Mouse (Mus musculus) midbrain, embryonic 13.5 days (tissue): Measurements from ENCODE around the gene Arrdc3. TPM values are rescaled to one million over a fixed set of nuclear protein-coding genes. Genes with fewer than 3 reads are reported as not detected.

Source experiments
- ATAC-seq: fragments of 200-750 bp; cut with Nextera tagmentation; 2 replicates; pipeline ENCODE4 v1.8.0; 2017; ENCODE audit warnings: mild to moderate bottlenecking, moderate TSS enrichment, moderate library complexity
- H3K27ac ChIP-seq: fragments of 300-500 bp; sonication (generic); 2 replicates; pipeline ENCODE4 v1.5.1; 2015; ENCODE audit warnings: inconsistent platforms, mild to moderate bottlenecking, moderate library complexity
- H3K27me3 ChIP-seq: fragments of 300-500 bp; sonication (generic); 2 replicates; pipeline ENCODE4 v1.6.1; 2015; ENCODE audit warnings: mild to moderate bottlenecking, inconsistent platforms
- H3K36me3 ChIP-seq: fragments of 300-500 bp; sonication (generic); 2 replicates; pipeline ENCODE4 v1.6.1; 2015; ENCODE audit warnings: mild to moderate bottlenecking, inconsistent platforms
- H3K4me1 ChIP-seq: fragments of 300-500 bp; sonication (generic); replicated peaks from 2 replicates; pipeline ENCODE4 v1.6.1; 2015; ENCODE audit warnings: inconsistent platforms
- H3K4me2 ChIP-seq: fragments of 300-500 bp; sonication (generic); replicated peaks from 2 replicates; pipeline ENCODE4 v1.6.1; 2015; ENCODE audit warnings: moderate library complexity, mild to moderate bottlenecking, inconsistent platforms
- H3K4me3 ChIP-seq: fragments of 300-500 bp; sonication (generic); replicated peaks from 2 replicates; pipeline ENCODE4 v1.5.1; 2015; ENCODE audit warnings: mild to moderate bottlenecking, inconsistent platforms
- H3K9ac ChIP-seq: fragments of 300-500 bp; sonication (generic); replicated peaks from 2 replicates; pipeline ENCODE4 v1.6.1; 2015; ENCODE audit warnings: mild to moderate bottlenecking, inconsistent platforms
- H3K9me3 ChIP-seq: fragments of 300-500 bp; sonication (generic); 2 replicates; pipeline ENCODE4 v1.6.1; 2016; ENCODE audit warnings: mild to moderate bottlenecking, inconsistent platforms
- WGBS: fragments of 180-500 bp; shearing (Covaris S2); methylation state at CpG from one replicate; pipeline ENCODE4 v1.1.7; 2015; 5-methylcytosine and 5-hydroxymethylcytosine counted together
- polyA plus RNA-seq: library from polyadenylated mRNA; unstranded; fragments of >200 nt; fragmentation: Nextera tagmentation; extraction: Ambion mirVana; gene quantifications from 2 replicates; pipeline ENCODE4 v1.2.1, GENCODE M21; 2015

Arrdc3 gene
- 54.0 and 57.1 TPM in 2 replicates for polyA plus RNA-seq

DNA sequence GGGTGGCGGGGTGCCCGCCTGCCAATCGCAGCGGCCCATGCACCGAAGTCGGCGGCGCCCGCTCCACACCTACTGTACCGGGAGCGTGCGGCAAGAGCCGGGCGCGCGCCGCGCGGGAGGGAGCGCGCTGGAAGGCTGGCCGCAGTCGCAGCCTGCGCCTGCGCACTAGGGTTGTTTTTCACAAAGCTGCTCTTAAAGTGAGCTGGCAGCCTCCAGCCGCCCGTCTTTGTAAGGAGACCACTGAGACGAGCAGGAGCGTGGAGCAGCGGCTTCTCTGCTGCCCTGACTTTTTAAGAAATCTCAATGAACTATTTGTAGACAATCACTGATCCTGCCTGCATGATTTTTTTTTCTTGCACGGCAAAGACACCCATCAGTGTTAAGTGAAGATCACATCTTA lies at the start of gene Arrdc3:
Arrdc3 (plus strand) TSS at position 195 of the 400 bp plus-strand sequence.
- Histone ChIP-seq H3K36me3 (peaks cover 6% of the 10 kb centered on the region), H3K27ac (peak within 1 kb of the TSS; percentile 100), H3K4me2 (peak within 1 kb of the TSS; percentile 57), H3K9ac (peak within 1 kb of the TSS; percentile 100), H3K4me1 (peaks cover 17% of the 10 kb centered on the region), H3K27me3 (no peaks in the 10 kb centered on the region), H3K4me3 (peak within 1 kb of the TSS; percentile 87), H3K9me3 (no peaks in the 10 kb centered on the region)
- 2% methylated on average over 10 of the region's 31 CpGs for WGBS
- peak; percentile 55 for ATAC-seq

DNA sequence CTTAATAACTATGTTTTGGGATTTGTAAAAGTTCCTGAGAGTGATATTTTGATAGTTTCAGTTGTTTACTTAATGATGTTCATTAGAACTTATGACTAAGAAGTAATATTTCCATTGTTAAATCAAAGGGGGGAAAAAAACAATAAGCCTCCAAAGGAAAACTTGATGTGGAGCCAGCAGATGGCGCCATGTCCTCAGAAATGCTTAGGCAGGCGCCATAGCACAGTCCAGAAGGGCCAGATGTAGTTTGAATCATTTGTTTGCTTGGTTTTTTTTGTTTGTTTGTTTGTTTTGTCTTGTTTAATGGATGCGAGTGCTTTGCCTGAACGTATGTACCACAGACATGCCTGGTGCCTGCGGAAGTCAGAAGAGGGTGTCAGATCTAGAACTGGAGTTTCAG lies 21.0 kb upstream of the Arrdc3 start:
- ATAC-seq = peak; percentile 72
- H3K4me2 ChIP-seq = no peak overlapping the region
- H3K4me3 ChIP-seq = no peak overlapping the region
- no peak overlapping the region for H3K27ac ChIP-seq
- H3K36me3 ChIP-seq = no peaks in the 10 kb centered on the region
- H3K27me3 ChIP-seq = no peaks in the 10 kb centered on the region
- H3K9ac ChIP-seq = no peak overlapping the region
- no peaks in the 10 kb centered on the region for H3K4me1 ChIP-seq
- WGBS = 13% methylated on average over 5 of the region's 5 CpGs
- H3K9me3 ChIP-seq = no peaks in the 10 kb centered on the region

DNA sequence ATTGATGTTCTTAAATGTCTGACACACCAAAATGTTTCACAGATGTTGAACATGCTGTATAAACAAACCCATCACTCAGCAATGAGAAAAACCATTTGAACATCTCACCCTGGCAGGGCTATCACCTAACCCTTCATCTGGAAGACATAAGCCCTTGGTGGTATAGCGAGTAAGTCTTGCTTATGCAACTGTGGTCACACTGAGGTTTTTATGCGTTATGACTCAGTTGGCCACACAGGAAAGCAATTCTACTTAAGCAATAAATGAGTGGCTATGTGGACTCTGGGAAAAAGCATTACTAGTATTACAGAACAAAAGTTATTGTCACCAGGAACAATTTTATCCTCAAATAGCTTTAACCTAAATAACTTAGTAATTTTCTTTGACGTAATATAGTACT lies 19.0 kb upstream of the Arrdc3 start:
- no peaks in the 10 kb centered on the region for H3K36me3 ChIP-seq
- H3K4me1 ChIP-seq = no peaks in the 10 kb centered on the region
- no peak overlapping the region for H3K4me2 ChIP-seq
- 87% methylated on average over 3 of the region's 3 CpGs for WGBS
- no peaks in the 10 kb centered on the region for H3K9me3 ChIP-seq
- H3K27ac ChIP-seq = no peak overlapping the region
- H3K27me3 ChIP-seq = no peaks in the 10 kb centered on the region
- ATAC-seq = no peak
- H3K9ac ChIP-seq = no peak overlapping the region
- H3K4me3 ChIP-seq = no peak overlapping the region

DNA sequence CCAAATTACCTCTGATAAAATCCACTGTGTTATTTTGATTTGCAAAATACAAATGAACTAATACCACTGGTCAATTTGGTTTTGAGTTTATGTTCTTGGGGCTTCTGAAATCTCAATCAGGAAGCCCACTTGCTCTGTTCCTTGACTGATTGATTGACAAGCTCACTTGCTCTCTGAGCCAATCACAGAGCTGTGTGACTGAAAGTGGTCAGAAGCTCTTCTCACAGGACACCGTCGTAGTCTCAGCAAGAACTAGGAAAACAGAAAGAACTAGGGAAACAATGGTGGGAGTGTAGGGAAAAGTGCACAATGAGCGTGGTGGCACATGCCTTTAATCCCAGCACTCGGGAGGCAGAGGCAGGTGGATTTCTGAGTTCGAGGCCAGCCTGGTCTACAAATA lies 8.1 kb upstream of the Arrdc3 start:
- no peak overlapping the region for H3K27ac ChIP-seq
- no peak for ATAC-seq
- no peak overlapping the region for H3K9ac ChIP-seq
- H3K4me3 ChIP-seq = no peak overlapping the region
- H3K4me1 ChIP-seq = no peaks in the 10 kb centered on the region
- no peaks in the 10 kb centered on the region for H3K27me3 ChIP-seq
- WGBS = 92% methylated on average over 5 of the region's 5 CpGs
- no peaks in the 10 kb centered on the region for H3K9me3 ChIP-seq
- H3K4me2 ChIP-seq = no peak overlapping the region
- H3K36me3 ChIP-seq = no peaks in the 10 kb centered on the region

DNA sequence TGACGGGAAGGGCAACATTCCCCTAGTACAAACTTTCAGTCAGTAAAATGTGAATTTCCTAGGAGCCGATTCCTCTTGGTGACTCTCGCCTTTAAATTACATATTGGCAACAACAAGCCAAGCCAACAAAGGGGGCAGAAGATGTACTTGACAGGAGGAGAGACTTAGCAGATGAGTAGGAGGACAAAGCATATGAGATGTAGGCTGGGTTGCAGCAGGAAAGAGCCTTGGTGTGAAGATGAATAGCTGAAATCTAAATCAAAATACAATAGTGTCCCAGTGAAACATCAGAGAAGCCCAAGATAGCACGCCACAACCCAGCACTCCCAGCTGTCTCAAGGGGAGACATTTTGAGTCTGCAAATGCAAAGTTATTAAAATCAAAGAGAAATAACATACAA lies 2.4 kb upstream of the Arrdc3 start:
- Histone ChIP-seq H3K9ac (no peak overlapping the region), H3K27ac (no peak overlapping the region), H3K4me2 (no peak overlapping the region), H3K9me3 (no peaks in the 10 kb centered on the region), H3K36me3 (no peaks in the 10 kb centered on the region), H3K27me3 (no peaks in the 10 kb centered on the region), H3K4me1 (peaks cover 5% of the 10 kb centered on the region; the same call in 1 of the 2 replicates), H3K4me3 (no peak overlapping the region)
- WGBS = 76% methylated on average over 4 of the region's 4 CpGs
- no peak for ATAC-seq

DNA sequence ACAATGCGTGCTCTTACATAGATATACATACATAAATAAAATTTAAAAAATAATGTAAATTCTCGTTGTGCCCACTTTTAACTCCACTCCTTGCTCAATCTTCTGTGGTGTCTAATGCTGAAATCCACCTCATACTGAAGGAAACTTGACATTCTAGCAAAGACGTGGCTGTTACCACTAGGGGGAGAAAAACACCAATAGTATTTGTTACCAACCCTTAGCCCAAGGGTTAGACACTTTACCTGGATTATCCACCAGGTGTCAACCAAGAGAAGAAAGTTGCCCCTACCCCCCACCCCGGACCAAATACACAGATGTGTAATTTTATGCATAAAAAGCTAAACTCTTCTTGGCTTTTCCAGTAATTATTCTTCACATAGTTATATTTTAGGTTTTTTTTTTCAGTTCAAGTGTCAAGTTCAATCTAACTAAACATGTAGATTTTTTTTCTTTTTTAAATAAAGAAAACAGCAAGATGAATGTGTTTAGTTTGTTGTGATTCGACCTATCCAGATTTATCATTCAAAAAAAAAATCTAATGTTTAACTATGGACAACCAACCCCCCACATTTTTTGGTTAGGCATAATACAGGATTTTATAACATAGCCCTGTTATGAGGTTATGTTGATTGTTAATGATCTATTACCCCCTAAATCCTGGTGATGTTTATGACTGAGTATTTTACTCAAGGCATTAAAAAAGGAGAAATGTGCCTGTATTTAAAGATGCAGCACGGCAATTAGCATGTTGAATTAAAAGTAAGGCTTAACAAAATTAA lies 1.3 kb upstream of the Arrdc3 start:
- H3K4me2 ChIP-seq = peak overlapping the region; percentile 57
- H3K27me3 ChIP-seq = no peaks in the 10 kb centered on the region
- H3K9ac ChIP-seq = peak overlapping the region; percentile 100
- H3K4me3 ChIP-seq = peak overlapping the region; percentile 87
- peak overlapping the region; percentile 100 for H3K27ac ChIP-seq
- WGBS = 25% methylated on average over 6 of the region's 6 CpGs
- no peaks in the 10 kb centered on the region for H3K36me3 ChIP-seq
- peaks cover 7% of the 10 kb centered on the region for H3K4me1 ChIP-seq
- H3K9me3 ChIP-seq = no peaks in the 10 kb centered on the region
- no peak for ATAC-seq

DNA sequence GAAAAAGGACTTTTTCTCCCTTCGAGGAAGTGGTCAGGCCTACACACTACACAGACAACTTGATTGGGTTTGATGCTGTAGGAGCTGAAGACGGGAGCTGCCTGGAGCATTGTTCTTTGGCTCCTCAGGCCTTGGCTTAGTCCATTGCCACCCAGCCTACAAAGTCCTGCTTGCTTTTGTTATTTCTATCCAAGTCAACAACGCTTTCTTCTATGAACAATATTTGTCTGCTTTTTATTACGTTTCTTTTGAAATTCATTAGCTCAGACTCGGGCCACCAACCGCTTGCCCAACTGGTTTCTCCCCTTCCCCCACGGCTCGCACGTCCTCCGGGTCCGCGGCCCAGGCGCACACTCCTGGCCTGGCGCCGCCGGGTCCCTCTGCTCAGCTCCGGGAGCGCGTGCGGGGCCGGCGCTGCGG lies 458 bp upstream of the Arrdc3 start:
- H3K27me3 ChIP-seq = no peaks in the 10 kb centered on the region
- H3K9me3 ChIP-seq = no peaks in the 10 kb centered on the region
- H3K4me2 ChIP-seq = peak overlapping the region; percentile 57
- peaks cover 2% of the 10 kb centered on the region for H3K36me3 ChIP-seq
- H3K4me3 ChIP-seq = peak overlapping the region; percentile 87
- under 1% methylated on average over 23 of the region's 23 CpGs for whole genome bisulfite sequencing
- H3K9ac ChIP-seq = peak overlapping the region; percentile 100
- ATAC-seq = peak; percentile 59
- H3K4me1 ChIP-seq = peaks cover 12% of the 10 kb centered on the region
- peak overlapping the region; percentile 100 for H3K27ac ChIP-seq

DNA sequence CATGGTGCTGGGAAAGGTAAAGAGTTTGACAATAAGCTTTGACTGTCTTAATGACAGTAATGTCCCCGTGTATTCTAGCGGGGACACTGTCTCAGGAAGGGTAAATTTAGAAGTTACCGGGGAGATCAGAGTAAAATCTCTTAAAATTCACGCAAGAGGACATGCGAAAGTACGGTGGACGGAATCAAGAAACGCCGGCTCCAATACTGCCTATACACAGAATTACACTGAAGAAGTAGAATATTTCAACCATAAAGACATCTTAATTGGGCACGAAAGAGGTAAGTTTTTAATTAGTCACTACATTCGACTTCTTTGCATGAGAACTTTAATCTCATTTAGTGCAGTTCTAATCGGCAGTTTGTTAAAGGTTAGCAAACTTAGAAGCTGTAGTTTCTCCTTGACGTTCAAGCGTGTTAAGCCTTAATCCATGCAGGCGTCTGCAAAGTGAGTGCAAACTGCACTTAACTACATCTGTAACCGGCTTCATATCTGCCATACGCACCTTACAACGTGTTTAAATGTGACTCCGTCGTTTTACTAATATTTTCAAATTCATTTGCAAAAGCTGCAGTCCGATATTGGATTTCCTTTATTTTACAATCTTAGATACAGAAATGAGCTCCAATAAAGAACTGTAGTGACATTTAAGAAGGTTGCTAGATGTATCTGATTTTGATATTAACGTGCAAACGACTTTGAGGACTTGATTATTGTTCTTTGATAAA lies 629 bp downstream of the Arrdc3 start:
- Histone ChIP-seq H3K9ac (peak overlapping the region; percentile 100), H3K4me2 (peak overlapping the region; percentile 57), H3K9me3 (no peaks in the 10 kb centered on the region), H3K27me3 (no peaks in the 10 kb centered on the region), H3K4me3 (peak overlapping the region; percentile 87), H3K4me1 (peaks cover 17% of the 10 kb centered on the region), H3K36me3 (peaks cover 8% of the 10 kb centered on the region), H3K27ac (peak overlapping the region; percentile 100)
- ATAC-seq = no peak
- WGBS = under 1% methylated on average over 23 of the region's 23 CpGs

DNA sequence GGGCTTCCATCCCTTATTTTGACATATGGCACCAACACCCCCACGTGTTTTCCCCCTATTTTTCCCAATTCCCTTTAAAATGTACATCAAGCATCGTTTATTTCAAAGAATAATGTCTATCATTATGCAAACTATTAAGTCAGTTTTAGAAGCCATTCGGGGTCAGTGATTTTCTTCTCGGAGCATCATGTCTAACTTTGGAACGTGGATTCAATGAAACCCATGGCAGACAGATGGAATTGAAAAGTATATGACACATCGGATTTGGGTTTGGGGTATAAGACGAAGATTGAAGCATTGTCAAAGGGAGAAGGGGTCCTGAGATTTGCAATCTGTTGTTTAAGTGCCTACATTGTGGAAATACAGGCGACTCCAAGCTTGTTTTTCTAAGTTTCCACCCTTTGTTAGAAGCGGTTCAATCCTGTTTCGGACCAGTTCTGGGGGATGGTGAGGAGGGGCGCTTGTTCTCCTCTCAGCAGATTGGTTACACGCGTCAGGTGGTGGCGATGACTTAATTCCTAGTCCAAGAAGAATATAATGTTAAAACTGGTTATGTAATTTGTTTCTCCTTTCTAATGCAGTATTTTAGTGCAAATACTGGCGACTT lies 1.3 kb downstream of the Arrdc3 start:
- WGBS = under 1% methylated on average over 15 of the region's 15 CpGs
- Histone ChIP-seq H3K27ac (peak overlapping the region; percentile 100), H3K36me3 (peaks cover 10% of the 10 kb centered on the region), H3K4me1 (peaks cover 17% of the 10 kb centered on the region), H3K9ac (peak overlapping the region; percentile 100), H3K4me3 (peak overlapping the region; percentile 87), H3K27me3 (no peaks in the 10 kb centered on the region), H3K4me2 (peak overlapping the region; percentile 57), H3K9me3 (no peaks in the 10 kb centered on the region)
- ATAC-seq = no peak

DNA sequence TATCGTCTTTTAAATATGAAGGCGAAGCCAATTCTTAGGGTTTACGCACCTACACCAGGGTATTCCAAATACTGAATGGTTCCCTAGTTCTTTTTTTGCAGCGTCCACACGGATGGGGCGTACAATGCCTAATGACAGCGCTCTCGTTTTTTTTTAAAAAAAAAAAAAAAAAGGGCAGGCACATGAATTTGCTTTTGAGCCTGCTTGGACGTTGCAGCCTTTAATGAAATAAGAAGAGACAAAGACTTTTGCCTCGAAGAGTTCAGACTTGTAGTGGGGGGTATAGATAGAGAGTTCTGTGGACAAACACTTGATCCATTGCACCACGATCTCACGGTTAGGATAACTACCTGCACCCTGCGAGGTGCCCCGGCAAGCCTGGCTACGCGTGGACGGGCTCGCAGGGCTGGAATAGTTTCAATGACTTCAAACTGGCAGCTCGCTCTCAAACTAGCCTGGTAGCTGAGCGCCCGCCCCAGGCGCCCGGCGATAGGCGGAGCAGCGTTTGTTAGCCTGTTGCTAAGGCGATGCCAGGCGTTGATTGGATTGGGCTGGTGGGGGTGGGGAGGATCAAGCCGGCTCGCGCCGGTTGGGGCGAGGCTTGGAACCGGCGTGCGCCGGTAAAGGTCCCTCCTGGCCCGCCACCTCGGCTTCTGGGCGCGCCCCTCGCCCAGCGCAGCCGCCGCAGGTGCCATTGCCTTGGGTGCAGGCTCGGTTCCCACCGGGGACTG lies 2.1 kb downstream of the Arrdc3 start:
- Histone ChIP-seq H3K4me2 (peak overlapping the region; percentile 57), H3K4me3 (peak overlapping the region; percentile 87), H3K27ac (peak overlapping the region; percentile 100), H3K9ac (peak overlapping the region; percentile 100), H3K36me3 (peaks cover 15% of the 10 kb centered on the region), H3K27me3 (no peaks in the 10 kb centered on the region), H3K9me3 (no peaks in the 10 kb centered on the region), H3K4me1 (peaks cover 17% of the 10 kb centered on the region)
- ATAC-seq = peak; percentile 89
- WGBS = under 1% methylated on average over 46 of the region's 47 CpGs

DNA sequence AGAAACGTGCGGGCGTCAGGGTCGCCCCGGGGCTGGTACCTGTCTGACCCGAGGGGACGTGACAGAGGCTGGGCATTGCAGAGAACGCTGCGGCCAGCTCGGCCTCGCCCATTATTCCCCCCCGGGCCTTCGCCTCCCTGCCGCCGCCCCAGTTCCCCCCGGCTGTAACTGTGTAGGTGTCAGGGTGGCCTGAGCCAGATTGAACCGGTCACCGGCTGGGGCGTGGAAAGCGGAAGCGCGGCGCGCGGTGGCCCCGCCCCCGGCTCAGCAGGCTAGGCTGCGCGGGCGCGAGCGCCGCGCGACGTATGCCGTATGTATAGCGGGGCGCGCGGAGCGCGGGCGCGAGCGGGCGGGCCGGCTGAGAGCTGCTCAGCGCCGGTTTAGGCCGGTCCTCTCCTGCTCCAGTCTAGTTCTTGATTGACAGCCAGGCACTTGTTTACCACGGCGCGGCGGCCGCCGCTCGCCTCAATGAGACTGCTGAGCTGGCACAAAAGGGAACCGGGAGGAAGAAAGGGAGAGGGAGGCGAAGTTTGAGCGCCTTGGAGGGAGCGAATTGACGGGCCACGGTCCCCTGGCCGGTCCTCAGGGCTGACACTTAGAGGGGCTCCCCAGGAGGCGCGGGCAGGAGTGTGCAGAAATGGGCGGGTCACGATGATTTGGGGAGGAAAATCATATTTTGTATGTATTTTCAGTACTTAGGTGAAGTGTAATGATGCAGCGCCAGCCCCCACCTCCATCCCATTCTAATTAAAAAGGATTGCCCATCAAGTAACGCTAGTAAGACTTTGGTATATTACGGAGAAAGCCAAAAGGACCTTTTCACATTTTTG lies 2.9 kb downstream of the Arrdc3 start:
- H3K4me3 ChIP-seq = peak overlapping the region; percentile 87
- no peaks in the 10 kb centered on the region for H3K27me3 ChIP-seq
- ATAC-seq = peak; percentile 94
- H3K9ac ChIP-seq = peak overlapping the region; percentile 100
- H3K36me3 ChIP-seq = peaks cover 22% of the 10 kb centered on the region
- peak overlapping the region; percentile 100 for H3K27ac ChIP-seq
- peak overlapping the region; percentile 66 for H3K4me2 ChIP-seq
- peaks cover 17% of the 10 kb centered on the region for H3K4me1 ChIP-seq
- no peaks in the 10 kb centered on the region for H3K9me3 ChIP-seq
- WGBS = under 1% methylated on average over 71 of the region's 72 CpGs
